In the genomic region with DNA sequence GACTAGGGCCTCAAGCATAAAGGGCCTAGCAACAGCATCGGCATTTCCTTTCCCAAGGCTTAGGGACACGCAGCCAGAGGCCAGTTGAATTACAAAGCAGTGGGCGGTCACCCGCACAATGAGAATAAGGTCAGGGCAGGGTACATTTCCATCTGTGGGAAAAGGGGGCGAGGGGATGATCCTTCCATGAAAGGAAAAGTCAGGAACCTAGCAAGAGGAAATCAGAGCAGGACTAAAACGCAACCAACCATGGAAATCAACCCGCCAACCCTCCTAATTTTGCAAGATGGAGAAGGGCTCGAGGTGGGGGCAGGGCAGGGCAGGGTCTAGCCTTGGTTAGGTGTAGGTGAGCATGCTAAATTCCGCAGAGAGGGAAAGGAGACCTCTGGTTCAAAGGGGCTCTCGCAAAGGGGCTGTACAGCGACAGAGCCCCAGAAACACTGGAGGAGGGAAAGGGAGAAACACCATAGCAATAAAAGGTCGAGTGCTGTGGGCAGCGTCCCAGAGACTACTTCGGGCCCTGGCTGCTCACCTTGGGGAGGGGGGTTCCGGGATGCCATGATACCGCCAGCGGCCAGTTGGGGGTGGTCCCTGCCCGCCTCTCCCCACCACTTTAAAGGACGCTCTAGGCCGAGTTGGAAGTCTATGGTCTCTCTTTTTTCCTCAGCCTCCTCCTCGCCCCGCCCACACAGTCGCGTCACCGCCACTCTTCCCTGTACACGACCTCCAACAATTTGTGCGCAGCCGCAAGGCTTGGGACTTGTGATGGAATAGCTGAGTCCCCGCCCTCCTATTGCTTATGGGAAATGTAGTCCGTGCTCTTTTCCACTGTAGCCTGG, we compare ENCODE assay signal across 8 mouse cellular contexts. TPM values are rescaled to one million over a fixed set of nuclear protein-coding genes. Genes with fewer than 3 reads are reported as not detected.
DNase-seq lines count a peak whose midpoint lies in the region; ATAC-seq lines count a peak whose summit lies in the region.

A gene (minus strand): TSS at position 705 of the 839 bp plus-strand sequence.

- peak; percentile 99 for ATAC-seq in inflammation-experienced regulatory T-cells, adult 6 months
- ATAC-seq in megakaryocyte-erythroid progenitor cell, adult 5-6 weeks (replicated peaks; ENCODE audit: low FRiP score, low TSS enrichment, poor library complexity, severe bottlenecking): peak; percentile 100

- peak; percentile 100 for DNase-seq in adipocyte (ENCODE audit: low spot score)
- peak; percentile 95 for DNase-seq in embryo, embryonic 10 days (ENCODE audit: low spot score)
- peak; percentile 88 for DNase-seq in gastrocnemius, postnatal 10 days
- DNase-seq in left cerebral cortex, postnatal 10 days (ENCODE audit: extremely low spot score in 1 of 2, low spot score in 2 of 2): peak; percentile 94 to 97
- DNase-seq in right cerebral cortex, postnatal 25 days: peak; percentile 89
- peak; percentile 88 to 95 for DNase-seq in urinary bladder, postnatal 4 days (ENCODE audit: low spot score in 2 of 2)

- intact Hi-C loops in left cerebral cortex, postnatal 10 days (cut with DNase I): no loop called here

RNA-seq across cellular contexts. Expression of the gene that starts here (rescaled TPM):
- total RNA-seq in gastrocnemius, postnatal 10 days (2021): 10 to 100 TPM; 23.7 TPM
- 10 to 100 TPM; 76.1 to 79.6 (median 79.1) TPM for polyA plus RNA-seq in inflammation-experienced regulatory T-cells, adult 6 months (2017; shearing (Covaris generic))
- total RNA-seq in left cerebral cortex, postnatal 10 days (2021): 10 to 100 TPM; 27.3 to 27.5 TPM
- 14.8 and 16.9 TPM in 2 replicates for total RNA-seq in megakaryocyte-erythroid progenitor cell, adult 5-6 weeks (2014; fragmentation: Nextera tagmentation)
- total RNA-seq in megakaryocyte-erythroid progenitor cell, adult 5-6 weeks (2017): 27.7 and 39.4 TPM in 2 replicates

Comparison
In these comparisons a context has a peak if more than half of its experiments do, and no peak if none do; other contexts are left out.
1. Peak in every context shown above with its lines: DNase-seq and ATAC-seq.